Mouse (Mus musculus) ovary, adult 2 months (tissue): Measurements from ENCODE around the gene Nfkbie. TPM values are rescaled to one million over a fixed set of nuclear protein-coding genes. Genes with fewer than 3 reads are reported as not detected.

Experiments
- polyA plus RNA-seq: library from polyadenylated mRNA; depleted of rRNA; stranded (reverse); fragments of >200 nt; gene quantifications from 2 replicates; pipeline ENCODE4 v1.2.3, GENCODE M21; 2012; rRNA removed

Nfkbie gene
- 6.7 and 7.2 TPM in 2 replicates for polyA plus RNA-seq

GRCm38 (mm10) chr17:45555452-45556106 is at the start of gene Nfkbie:
Gene Nfkbie (plus strand): TSS chr17:45555703.

GRCm38 (mm10) chr17:45506700-45507189 is 48.8 kb upstream of the Nfkbie start, which contains the start of gene Aars2:
Gene Aars2 (plus strand): TSS chr17:45506841.

GRCm38 (mm10) chr17:45523263-45523662 is 32.2 kb upstream of the Nfkbie start, which contains the start of gene Tcte1:
Gene Tcte1 (plus strand): TSS chr17:45523434.

GRCm38 (mm10) chr17:45549617-45550181 is 5.8 kb upstream of the Nfkbie start, which contains the start of gene Tmem151b:
Gene Tmem151b (minus strand): TSS chr17:45549677.

DNA sequence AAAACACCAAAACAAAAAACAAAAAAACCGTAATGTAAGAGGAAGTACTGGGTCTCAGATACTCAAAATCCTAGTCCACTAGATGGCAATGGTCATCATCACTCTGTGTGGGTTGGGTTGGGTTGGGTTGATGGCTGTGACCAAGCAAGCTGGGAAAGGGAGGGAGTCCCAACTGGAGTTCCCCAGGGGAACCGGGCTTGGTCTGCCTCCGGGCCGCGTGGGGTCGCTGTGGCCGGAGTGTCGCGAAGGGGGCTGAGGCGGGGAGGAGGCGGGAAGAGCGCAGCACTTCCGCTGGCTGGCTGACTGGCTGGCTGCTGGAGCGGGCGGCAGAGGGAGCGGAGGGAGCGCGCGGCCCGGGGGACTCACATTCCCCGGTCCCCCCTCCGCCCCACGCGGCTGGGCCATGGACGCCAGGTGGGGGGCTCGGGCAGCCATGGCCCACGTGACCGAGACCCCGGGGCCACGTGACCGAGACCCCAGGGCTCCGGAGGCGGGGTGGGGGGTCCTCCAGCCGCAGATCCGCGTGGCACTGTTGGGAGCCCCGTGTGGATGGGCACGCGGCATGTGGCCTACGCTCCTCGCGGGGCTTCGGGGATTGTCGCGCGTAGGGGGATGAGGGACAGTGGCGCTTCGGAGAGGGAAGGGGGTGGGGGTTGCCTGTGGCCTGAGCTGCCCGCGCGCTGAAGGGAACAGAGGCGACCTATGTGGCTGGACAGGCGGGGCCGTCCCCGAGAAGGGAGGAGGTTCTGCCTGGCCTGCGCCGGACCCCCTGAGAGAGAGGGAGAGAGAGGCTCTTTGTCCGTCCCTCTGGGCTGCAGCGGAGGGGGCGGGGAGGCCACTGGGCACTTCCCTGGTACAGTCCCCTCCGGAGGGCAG is 8.4 kb downstream of the Nfkbie start, which contains the start of gene Slc35b2:
TSS of gene Slc35b2 (plus strand) at position 220 of the 876 bp plus-strand sequence.

DNA sequence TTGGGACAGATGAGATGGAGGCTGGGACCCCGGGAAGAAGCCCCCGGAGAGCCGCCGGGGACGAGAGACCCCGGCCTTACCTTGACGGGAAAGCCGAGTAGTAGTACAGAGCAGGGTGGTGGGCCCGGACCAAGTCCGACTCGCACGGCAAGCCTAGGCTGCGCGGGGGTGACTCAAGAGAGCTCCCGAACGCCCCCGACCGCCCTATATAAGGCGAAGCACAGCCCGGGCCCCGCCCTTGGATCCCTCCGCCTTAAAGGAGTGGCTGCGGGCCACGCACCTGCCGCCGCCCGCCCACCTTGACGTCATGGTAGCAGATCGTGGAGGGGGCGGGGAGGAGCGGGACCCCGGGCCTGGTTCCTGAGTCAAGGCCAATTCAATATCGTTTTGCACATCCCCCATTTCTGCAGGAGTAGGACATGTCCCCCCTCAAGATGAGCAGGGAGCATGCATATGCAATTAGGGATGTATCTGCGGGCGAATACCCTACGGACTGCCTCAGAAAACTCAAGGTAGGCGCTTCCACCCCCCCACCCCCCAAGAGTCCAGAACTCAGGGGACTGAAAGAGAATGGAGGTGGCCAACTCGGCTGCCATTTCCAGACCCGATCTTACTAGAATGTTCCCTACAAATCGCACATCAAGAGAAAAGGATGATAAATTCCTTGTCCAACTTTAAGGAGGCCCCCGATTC is 17.7 kb downstream of the Nfkbie start, which contains the start of gene Hsp90ab1:
TSS of gene Hsp90ab1 (minus strand) at position 185 of the 693 bp plus-strand sequence.

GRCm38 (mm10) chr17:45599446-45600242 is 44.1 kb downstream of the Nfkbie start, which contains the start of gene Slc29a1:
Gene Slc29a1 (minus strand): TSS chr17:45599606.

DNA sequence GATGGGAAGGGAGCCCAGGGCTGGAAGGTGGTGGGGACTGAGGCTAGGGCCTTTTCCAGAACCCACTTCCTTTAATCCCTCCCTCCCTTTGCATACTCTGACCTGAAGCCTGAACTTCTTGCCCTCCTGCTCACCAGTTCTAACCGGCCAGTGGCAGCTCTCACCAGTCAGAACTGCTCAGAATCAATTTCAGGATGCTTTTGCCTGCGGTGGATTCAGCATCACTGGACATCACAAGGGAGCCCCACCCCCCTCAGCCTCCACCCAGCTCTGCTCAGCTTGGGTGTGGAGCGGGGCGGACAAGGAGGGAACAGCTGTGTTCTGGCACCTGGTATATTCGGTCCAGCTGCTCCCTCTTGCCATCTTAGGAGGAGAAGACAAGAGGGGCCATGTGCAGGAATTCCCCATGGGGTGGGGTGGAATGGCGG is 46.4 kb downstream of the Nfkbie start, which contains the start of gene Mymx:
TSS of gene Mymx (minus strand) at position 226 of the 428 bp plus-strand sequence.

Other genes starting within 250 kb of the Nfkbie start
- 6.5 and 8.0 TPM in 2 replicates for gene Cdc5l, start 122.0 kb upstream of the Nfkbie start, polyA plus RNA-seq
- gene Spats1, start 80.3 kb upstream of the Nfkbie start, polyA plus RNA-seq = not detected in 2 replicates
- 27.4 and 28.5 TPM in 2 replicates for gene Aars2, start 48.9 kb upstream of the Nfkbie start, polyA plus RNA-seq
- gene Tcte1, start 32.3 kb upstream of the Nfkbie start, polyA plus RNA-seq = 12.6 and 15.7 TPM in 2 replicates
- gene Tmem151b, start 6.0 kb upstream of the Nfkbie start, polyA plus RNA-seq = 2.6 and 2.7 TPM in 2 replicates
- gene Slc35b2, start 8.2 kb downstream of the Nfkbie start, polyA plus RNA-seq = 206 and 322 TPM in 2 replicates
- gene Hsp90ab1, start 17.6 kb downstream of the Nfkbie start, polyA plus RNA-seq = 340 and 531 TPM in 2 replicates
- gene Slc29a1, start 43.9 kb downstream of the Nfkbie start, polyA plus RNA-seq = 198 and 207 TPM in 2 replicates
- gene Mymx, start 46.4 kb downstream of the Nfkbie start, polyA plus RNA-seq = 0.67 TPM in 1 of 2 replicates, not detected in the other
- 0.05 and 0.07 TPM in 2 replicates for gene Capn11, start 103.6 kb downstream of the Nfkbie start, polyA plus RNA-seq
- 167 and 188 TPM in 2 replicates for gene Mrpl14, start 130.6 kb downstream of the Nfkbie start, polyA plus RNA-seq
- 67.3 and 96.1 TPM in 2 replicates for gene Tmem63b, start 131.2 kb downstream of the Nfkbie start, polyA plus RNA-seq
- gene 1600014C23Rik, start 178.1 kb downstream of the Nfkbie start, polyA plus RNA-seq = not detected in 2 replicates